Mouse (Mus musculus) adrenal gland, postnatal 10 days (tissue): ENCODE measurements at regions not wholly inside any gene's neighbourhood (a gene's known extent, or its start where the extent isn't known, plus 50 kb on each side); places are given as distances from the start of the nearest gene placed in this dataset.
"Not testable (repeated sequence)": the region's sequence is repeated elsewhere in the genome, so short reads cannot be mapped to it uniquely, and the experiment has no call there.

Source experiments
- DNase-seq: peaks from one replicate; pipeline ENCODE4 v3.0.0; 2021; ENCODE audit warnings: mixed read lengths

GRCm38 (mm10) chr17:60268846-60269245 is 1255.7 kb upstream of the Nudt12 start:
- no peak for DNase-seq

GRCm38 (mm10) chr17:60267247-60268216 is 1254.4 kb upstream of the Nudt12 start:
- DNase-seq: no peak

- DNase-seq: not testable (repeated sequence)
Measured at GRCm38 (mm10) chr17:60255338-60255737, 1242.2 kb upstream of the Nudt12 start.

- no peak for DNase-seq
Measured at GRCm38 (mm10) chr17:60249923-60250322, 1236.8 kb upstream of the Nudt12 start.

- no peak for DNase-seq
Measured at GRCm38 (mm10) chr17:60234519-60234918, 1221.3 kb upstream of the Nudt12 start.

GRCm38 (mm10) chr17:60197004-60197403 is 1183.8 kb upstream of the Nudt12 start:
- DNase-seq: no peak

- no peak for DNase-seq
Measured at GRCm38 (mm10) chr17:60181241-60181640, 1168.1 kb upstream of the Nudt12 start.

- peak; percentile 73 for DNase-seq
Measured at GRCm38 (mm10) chr17:60180646-60181045, 1167.5 kb upstream of the Nudt12 start.

GRCm38 (mm10) chr17:60165592-60165991 is 1152.4 kb upstream of the Nudt12 start:
- DNase-seq: no peak

- no peak for DNase-seq
Measured at GRCm38 (mm10) chr17:60130589-60130988, 1117.4 kb upstream of the Nudt12 start.

- DNase-seq: no peak
Measured at GRCm38 (mm10) chr17:60098763-60099162, 1085.6 kb upstream of the Nudt12 start.
